Mouse (Mus musculus): ENCODE measurements around the gene Kat7.

Gene Kat7

DNA sequence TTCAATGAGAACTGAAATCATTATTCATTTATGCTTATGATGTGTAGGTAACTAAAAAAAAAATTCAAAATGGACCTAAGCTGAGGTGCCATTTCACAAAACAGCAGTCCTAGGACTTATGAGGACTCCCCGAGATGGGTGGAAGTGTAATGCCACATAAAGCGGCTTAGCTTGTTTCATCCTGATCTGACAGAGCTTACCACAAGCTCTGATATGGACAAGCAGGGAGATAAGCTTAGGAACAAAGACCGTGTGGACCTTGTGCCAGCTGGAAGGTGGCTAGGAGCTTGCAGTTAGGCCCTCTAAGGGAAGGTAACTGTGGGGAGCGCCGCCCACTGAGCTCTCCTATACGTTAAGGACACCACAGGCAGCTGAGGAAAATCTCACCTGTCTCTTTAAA is 34.0 kb downstream of the Kat7 start:
- DNase-seq, result no peak

- DNase-seq, result peak; percentile 47
Observed at GRCm38 (mm10) chr11:95274613-95275012, 35.4 kb downstream of the Kat7 start.

DNA sequence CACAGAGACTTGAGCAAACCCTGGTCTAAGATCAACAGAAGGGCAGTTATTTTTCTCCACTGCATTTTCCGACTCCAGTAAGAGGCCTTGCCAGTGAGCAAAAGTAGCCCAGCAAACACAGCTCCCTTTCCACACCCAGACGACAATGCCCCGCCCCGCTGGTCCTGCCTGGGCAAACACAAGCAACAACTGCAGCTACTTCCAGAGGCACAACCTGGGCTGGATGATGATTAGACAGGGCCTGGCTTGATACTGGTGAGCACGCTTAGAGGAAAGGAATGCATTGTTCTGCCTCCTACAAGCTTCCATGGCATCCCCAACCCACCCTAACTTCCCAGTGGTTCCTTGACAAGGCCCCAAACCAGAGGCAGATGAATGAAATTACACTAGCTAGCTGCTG is 36.4 kb downstream of the Kat7 start:
- no peak for DNase-seq

GRCm38 (mm10) chr11:95266540-95267245 is 43.4 kb downstream of the Kat7 start:
- DNase-seq, result peak; percentile 65

- DNase-seq, result no peak
Observed at GRCm38 (mm10) chr11:95264455-95265013, 45.5 kb downstream of the Kat7 start.

DNA sequence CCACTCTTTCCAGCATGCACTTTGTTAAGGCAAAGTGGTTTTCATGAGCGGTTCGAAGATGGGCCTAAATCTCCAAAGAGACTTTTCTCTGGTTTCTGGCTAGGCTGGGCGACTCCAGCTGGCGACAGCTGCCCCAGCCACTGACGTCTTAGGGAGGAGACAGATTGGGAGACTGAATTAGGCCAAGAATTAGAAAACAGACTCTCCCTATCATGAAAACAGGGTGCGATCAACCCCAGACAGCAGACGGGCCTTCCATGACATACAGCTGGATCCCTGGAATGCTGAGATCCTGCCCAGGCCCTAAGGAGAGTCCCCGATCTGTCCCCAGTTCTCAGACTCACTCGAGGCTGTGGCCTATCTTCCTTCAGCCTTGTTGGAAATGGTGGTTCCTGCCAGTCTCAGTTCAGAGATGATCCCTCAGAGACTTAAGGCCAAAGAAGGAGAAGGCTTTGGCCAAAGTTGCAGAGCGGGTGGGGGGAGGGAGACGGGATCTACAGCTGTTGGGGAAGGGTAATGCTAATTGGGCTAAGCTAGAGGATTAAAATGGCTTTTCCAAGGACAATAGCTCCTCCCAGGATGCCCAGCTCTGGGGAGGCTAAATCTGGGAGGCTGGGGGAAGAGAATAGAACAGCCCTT is 46.1 kb downstream of the Kat7 start:
- DNase-seq, result peak; percentile 67

DNA sequence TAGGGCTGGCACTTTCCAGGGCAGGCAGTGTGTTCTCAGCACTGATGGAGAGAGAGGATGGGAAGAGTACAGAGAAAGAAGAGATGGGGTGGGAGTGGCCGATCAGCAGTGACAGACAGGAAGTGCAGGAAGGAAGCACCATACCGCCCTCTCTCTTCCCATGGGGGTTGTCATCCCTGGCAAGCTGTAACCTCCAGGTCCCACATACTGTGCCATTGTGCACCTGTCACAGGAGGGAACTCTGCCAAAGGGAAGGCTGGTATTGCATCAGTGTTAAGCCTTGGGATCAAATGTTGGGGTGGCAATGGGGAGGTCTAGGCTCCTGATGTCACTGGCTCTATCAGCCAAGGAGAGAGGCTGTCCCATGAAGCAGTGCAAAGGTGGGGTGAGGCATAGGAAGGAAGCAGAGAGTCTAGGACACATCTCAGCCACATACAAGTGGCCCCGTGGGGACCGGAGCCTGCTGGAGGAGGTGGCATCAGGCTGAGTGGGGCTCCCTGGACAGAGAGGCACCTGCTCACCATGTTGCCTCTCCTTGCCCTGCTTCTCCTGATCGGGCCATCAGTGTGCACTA is 48.8 kb downstream of the Kat7 start, which contains the start of gene Tac4:
Gene Tac4 (plus strand): TSS at position 352 of the 574 bp plus-strand sequence.
- DNase-seq, result peak; percentile 24

GRCm38 (mm10) chr11:95259088-95259849 is 50.8 kb downstream of the Kat7 start:
- DNase-seq, result peak; percentile 94

- peak; percentile 90 for DNase-seq
Observed at GRCm38 (mm10) chr11:95258490-95258889, 51.6 kb downstream of the Kat7 start.

DNA sequence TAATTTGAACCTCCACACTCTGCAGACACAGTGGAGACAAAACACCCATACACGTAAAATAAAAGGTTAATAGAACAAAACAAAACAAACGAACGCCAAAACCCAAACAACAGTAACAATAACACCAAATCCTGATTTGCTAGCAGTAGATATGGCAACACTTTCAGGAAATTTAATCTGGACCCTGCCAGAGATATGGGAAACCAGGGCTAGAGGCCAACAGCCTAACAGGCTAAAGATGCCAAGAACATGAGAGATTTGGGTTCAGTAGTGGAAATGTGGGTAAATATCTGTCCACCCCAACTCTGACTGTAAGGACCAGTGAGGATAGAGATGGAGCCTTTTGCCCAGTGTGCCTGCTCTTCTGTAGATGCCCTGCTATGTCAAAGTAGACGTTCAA is 52.1 kb downstream of the Kat7 start:
- no peak for DNase-seq

DNA sequence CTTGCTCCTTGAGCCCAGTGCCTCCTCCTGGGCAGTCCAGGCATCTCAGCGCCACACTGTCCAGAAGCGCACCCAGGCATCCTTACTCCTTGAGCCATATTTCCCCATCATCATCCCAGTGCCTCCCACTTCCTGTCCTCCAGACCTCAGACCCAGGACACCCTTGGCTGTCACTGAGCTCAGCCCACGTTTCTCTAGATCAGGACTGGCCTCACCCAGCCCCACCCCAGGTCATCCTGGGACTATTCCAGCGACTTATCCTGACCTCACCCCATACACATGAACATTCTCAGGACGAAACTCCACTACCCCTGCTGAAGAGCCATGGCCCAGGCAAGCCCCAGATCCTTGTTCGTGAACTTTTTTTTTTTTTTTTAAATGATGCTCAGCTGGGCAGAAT is 54.3 kb downstream of the Kat7 start:
- DNase-seq, result no peak

DNA sequence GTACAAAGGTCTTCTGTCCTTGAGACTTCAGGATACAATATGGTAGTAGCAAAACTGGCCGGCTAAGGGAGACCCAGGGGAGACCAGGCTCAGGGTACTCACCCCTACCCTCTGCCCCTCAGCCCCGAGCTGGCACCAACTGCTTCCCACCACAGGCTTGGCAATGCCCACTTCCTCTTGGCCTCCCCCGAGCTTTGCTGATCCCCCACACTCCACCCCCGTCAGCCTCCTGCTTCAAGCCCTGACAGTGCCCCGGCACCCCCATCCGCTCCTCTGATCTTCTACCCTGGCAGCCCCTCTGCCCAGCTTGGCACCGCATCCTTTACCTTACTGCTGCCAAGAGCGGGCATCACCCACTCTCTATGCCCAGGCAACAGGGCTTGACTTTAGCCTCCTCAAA is 55.9 kb downstream of the Kat7 start:
- no peak for DNase-seq

DNA sequence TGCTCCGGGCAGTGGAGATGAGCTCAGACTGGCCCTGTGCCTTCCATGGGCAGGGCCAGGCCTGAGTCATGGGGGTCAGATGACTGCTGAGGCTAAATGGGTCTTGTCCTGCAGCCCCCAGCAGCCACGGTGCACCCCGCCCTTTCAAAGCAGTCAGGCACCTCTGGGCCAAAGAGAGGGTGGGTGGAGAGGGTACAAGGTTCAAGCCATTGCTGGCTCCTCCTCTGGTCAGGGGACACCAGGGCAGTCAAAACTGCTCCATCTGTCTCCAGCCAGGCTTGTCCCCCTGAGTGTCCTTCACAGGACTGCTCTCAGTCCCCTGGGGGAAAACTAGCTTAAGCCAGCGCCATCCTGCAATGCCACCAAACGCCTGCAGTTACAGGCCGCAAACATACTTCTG is 57.9 kb downstream of the Kat7 start:
- no peak for DNase-seq

DNA sequence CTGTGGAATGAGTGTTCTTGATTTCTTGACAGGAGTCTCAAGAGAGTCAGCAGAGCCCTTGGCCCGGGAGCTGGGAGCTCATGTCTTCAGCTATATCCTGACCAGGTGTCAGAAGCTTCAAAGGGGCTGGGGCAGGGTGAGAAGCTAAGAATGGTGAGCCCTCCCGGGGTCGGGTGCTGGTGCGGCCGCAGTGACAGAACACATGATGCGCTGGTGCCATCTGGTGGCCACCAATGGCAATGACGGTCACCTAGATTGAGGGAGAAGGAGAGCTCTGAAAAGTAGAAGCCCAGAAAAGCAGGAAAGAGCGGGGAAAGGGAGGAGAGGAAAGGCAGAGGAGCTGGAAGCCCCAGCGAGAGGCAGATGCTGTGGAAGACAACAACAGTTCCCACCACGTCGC is 58.8 kb downstream of the Kat7 start:
- DNase-seq, result peak; percentile 83

DNA sequence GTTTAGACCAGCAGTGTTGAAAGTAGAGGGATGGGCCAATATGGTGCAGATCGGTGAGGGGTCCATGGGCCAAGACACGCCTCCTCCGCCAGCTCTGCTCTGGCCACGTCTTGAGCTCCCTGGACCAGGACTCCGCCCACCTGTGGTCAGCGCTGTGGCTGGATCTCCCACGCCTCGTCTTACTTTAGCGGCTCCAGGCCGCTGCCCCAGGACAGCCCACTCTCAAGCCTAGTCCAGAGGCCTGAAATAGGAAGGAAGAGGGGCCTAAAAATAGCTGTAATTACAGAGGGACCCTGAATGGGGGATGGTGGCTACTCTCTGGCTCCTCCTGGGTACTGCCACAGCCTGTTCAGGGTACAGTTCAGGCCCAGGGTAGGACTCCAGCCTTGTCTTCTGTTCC is 59.9 kb downstream of the Kat7 start:
- DNase-seq, result no peak

- no peak for DNase-seq
Observed at GRCm38 (mm10) chr11:95247065-95247464, 63.0 kb downstream of the Kat7 start.

- no peak for DNase-seq
Observed at GRCm38 (mm10) chr11:95245456-95245855, 64.6 kb downstream of the Kat7 start.

GRCm38 (mm10) chr11:95242653-95243052 is 67.4 kb downstream of the Kat7 start:
- no peak for DNase-seq

DNA sequence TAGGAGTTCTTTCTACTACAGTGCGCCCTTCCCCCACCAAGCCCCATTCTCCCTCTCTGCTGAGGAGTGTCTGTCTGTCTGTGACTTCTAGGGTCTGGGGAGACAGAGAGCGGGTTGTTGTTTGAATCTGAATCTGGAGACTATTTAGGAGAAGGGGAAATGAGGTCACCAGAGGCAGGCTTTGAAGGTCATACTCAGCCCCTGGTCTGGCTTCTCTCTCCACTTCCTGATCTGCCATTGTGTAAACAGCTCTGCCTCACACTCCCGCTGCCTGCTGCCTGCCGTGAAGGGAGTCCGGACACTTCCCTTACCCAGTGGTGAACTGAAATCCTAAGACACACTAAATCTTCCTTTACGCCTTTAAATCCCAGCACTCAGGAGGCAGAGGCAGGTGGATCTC is 71.6 kb downstream of the Kat7 start:
- no peak for DNase-seq

DNA sequence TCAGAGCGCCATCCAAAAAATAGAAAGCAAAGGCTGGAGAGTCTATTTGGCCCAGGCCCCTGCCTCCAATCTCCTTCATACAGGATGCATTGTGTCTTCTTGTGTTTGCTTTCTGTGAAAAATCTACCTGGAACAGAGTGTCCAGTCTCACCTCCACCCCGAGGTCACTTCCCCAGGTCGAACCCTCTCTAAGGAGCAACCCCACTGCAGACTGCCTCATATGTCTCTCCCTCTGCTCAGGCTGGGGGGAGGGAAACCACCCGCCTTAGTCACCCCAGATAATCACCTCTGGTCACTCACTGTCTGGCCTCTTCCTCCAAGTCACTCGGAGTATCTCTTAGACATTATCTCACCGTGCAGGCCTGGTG is 77.7 kb downstream of the Kat7 start:
- no peak for DNase-seq

DNA sequence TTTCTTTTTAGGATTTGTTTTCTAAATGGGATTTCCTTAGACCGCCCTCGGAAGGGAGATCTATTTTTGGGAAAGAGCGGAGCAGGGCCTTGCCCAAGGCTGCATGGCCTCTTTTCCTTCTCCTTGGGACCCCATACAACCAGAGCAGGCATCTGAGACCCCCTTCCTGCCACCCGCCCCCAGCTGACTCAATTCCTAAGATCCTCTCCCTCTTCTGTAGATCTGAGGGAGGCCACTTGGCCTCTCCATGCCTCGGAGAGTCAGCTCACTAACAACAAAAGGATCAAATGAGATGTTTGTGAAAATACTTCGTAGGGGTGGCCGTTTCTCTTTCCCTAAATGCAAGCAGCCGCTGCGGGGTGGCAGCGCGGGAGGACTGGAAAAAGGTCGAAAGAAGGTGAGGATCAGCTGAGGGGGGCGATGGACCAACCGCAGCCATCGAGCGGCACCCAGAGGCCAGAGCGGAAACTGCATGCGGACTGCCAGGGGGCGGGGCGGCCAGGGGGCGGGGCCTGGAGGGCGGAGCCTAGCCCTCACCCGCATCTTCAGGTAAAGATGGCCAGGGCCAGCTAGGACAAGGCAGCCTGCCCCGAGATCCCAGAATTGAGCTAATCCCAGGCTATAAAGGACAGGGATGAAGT is 78.2 kb downstream of the Kat7 start:
- peak; percentile 63 for DNase-seq

GRCm38 (mm10) chr11:95227467-95227866 is 82.6 kb downstream of the Kat7 start:
- DNase-seq, result no peak

DNA sequence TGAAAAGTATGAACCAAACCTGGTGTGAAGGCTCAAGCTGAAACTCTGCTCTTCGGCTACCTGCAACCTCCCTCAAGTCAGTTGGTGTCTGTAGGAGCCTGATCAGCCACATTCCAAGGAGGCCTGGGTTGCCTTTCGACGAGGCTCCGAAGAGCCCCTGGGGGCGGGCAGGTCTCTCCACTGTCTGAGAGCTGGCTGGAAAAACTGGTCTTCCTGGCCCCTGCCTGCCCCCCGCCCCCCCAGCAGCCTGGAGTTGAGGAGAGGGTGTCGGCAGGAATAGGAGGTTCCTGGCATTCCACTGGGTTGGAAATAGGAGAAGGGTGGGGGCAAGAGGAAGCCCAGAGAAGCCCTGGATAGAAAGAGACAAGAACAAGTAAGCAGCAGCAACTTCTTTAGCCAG is 84.6 kb downstream of the Kat7 start:
- peak; percentile 12 for DNase-seq

Data from lung, postnatal 36 days (tissue).